Mouse (Mus musculus) liver, adult 2 months (tissue): ENCODE results near the gene Sap30.

Experiments
- CTCF ChIP-seq: fragments of 200-500 bp; IDR thresholded peaks from 2 replicates; pipeline ENCODE4 v1.5.1; 2011; ENCODE audit warnings: low read depth, low read length, control low read depth
- POLR2A ChIP-seq: fragments of 200-500 bp; IDR thresholded peaks from 2 replicates; pipeline ENCODE4 v1.6.1; 2011; ENCODE audit warnings: low read length, control low read depth; ENCODE audit not compliant: insufficient read depth; ENCODE audit errors: extremely low read depth

- TF ChIP-seq CTCF: no peak
- TF ChIP-seq POLR2A: no peak
These were observed 11.3 kb upstream of the Sap30 start for GRCm38 (mm10) chr8:57498847-57499511.
